Mouse (Mus musculus): ENCODE data around the gene Gm17332. TPM values are rescaled to one million over a fixed set of nuclear protein-coding genes. Genes with fewer than 3 reads are reported as not detected.

The Gm17332 gene
- polyA plus RNA-seq (2017; shearing (Covaris generic)) = not detected

GRCm38 (mm10) chr11:31182362-31182761 is at the start of gene Gm17332:
TSS of gene Gm17332 (minus strand) at chr11:31182462.

Other genes starting within 250 kb of the Gm17332 start
- 10.9 TPM for gene Erlec1, start 228.1 kb downstream of the Gm17332 start, polyA plus RNA-seq (2017; shearing (Covaris generic))
- gene Chac2, start 196.1 kb downstream of the Gm17332 start, polyA plus RNA-seq (2017; shearing (Covaris generic)) = 9.8 TPM
- gene Stc2, start 187.6 kb upstream of the Gm17332 start, polyA plus RNA-seq (2017; shearing (Covaris generic)) = 1.0 TPM

Data from CD4-positive, CD25-positive, alpha-beta regulatory T cell, adult 9 weeks (primary cell).